Mouse (Mus musculus) bone marrow macrophage, adult 2 months (primary cell): Measurements from ENCODE around the gene Klhl40.

Source experiments
- CTCF ChIP-seq: IDR thresholded peaks from 2 replicates; pipeline ENCODE4 v1.5.1; 2012; ENCODE audit warnings: low read depth, mild to moderate bottlenecking, low read length, moderate library complexity
- POLR2A ChIP-seq: IDR thresholded peaks from 2 replicates; pipeline ENCODE4 v1.6.1; 2012; ENCODE audit warnings: mild to moderate bottlenecking, low read depth, low read length, borderline replicate concordance

- TF ChIP-seq CTCF: no peak
- TF ChIP-seq POLR2A: no peak
Measured at GRCm38 (mm10) chr9:121798887-121799520, 21.6 kb downstream of the Klhl40 start.
